Mouse (Mus musculus) liver, embryonic 14.5 days (tissue): ENCODE data around the gene Yes1. TPM values are rescaled to one million over a fixed set of nuclear protein-coding genes. Genes with fewer than 3 reads are reported as not detected.

Experiments used
- ATAC-seq: fragments of 200-750 bp; cut with Nextera tagmentation; 2 replicates; pipeline ENCODE4 v1.8.0; 2017; ENCODE audit warnings: moderate number of reproducible peaks, mild to moderate bottlenecking, moderate library complexity; ENCODE audit not compliant: insufficient read depth
- DNase-seq, 3 experiments: peaks; one replicate each; pipeline ENCODE4 v3.0.0-alpha.2; 2012 to 2013; ENCODE audit warnings: low read depth in 3 of 3, low spot score in 3 of 3
- H3K27ac ChIP-seq: fragments of 300-500 bp; sonication (generic); 2 replicates; pipeline ENCODE4 v1.5.1; 2014; ENCODE audit warnings: moderate library complexity, mild to moderate bottlenecking, control low read depth, inconsistent platforms
- H3K27me3 ChIP-seq: fragments of 300-500 bp; sonication (generic); 2 replicates; pipeline ENCODE4 v1.6.1; 2014; ENCODE audit warnings: mild to moderate bottlenecking, low read length, moderate library complexity; ENCODE audit not compliant: control insufficient read depth, insufficient read depth
- H3K36me3 ChIP-seq: fragments of 300-500 bp; sonication (generic); replicated peaks from 2 replicates; pipeline ENCODE4 v1.6.1; 2014; ENCODE audit warnings: low read depth; ENCODE audit not compliant: control insufficient read depth, insufficient read depth
- H3K4me1 ChIP-seq, 2 experiments: fragments of 200-500 bp in 1 of 2; fragments of 300-500 bp in 1 of 2; sonication (generic) in 1 of 2; replicated peaks; 2 replicates each; pipeline ENCODE4 v1.6.1; 2012 to 2014; ENCODE audit warnings: antibody characterized with exemption in 1 of 2, inconsistent platforms in 1 of 2, low read length in 1 of 2; ENCODE audit not compliant: control insufficient read depth in 2 of 2, insufficient read depth in 2 of 2
- H3K4me2 ChIP-seq: fragments of 300-500 bp; sonication (generic); 2 replicates; pipeline ENCODE4 v1.6.1; 2014; ENCODE audit warnings: low read depth, mild to moderate bottlenecking, control low read depth, moderate library complexity
- H3K4me3 ChIP-seq, 2 experiments: fragments of 200-500 bp in 1 of 2; fragments of 300-500 bp in 1 of 2; sonication (generic) in 1 of 2; 2 replicates each; pipeline ENCODE4 v1.5.1; 2012 to 2014; ENCODE audit warnings: low read depth in 2 of 2, low read length in 2 of 2, mild to moderate bottlenecking in 2 of 2, control low read depth in 1 of 2, inconsistent platforms in 1 of 2, moderate library complexity in 1 of 2; ENCODE audit not compliant: insufficient read depth in 1 of 2
- H3K9ac ChIP-seq: fragments of 300-500 bp; sonication (generic); replicated peaks from 2 replicates; pipeline ENCODE4 v1.6.1; 2014; ENCODE audit warnings: mild to moderate bottlenecking, control low read depth, moderate library complexity
- H3K9me3 ChIP-seq: fragments of 300-500 bp; sonication (generic); 2 replicates; pipeline ENCODE4 v1.6.1; 2016; ENCODE audit warnings: low read length, mixed read lengths; ENCODE audit not compliant: control insufficient read depth
- CTCF ChIP-seq: IDR thresholded peaks from 2 replicates; pipeline ENCODE4 v1.5.1; 2016; ENCODE audit warnings: antibody characterized with exemption, low read depth, control low read depth
- EP300 ChIP-seq: IDR thresholded peaks from 2 replicates; pipeline ENCODE4 v1.6.1; 2016; ENCODE audit warnings: antibody characterized with exemption, low read depth
- whole genome bisulfite sequencing: fragments of 180-500 bp; shearing (Covaris S2); extraction: QIAGEN DNeasy Blood & Tissue Kit; methylation state at CpG from one replicate; pipeline ENCODE4 v1.1.7; 2014; ENCODE audit not compliant: insufficient replicate concordance; 5-methylcytosine and 5-hydroxymethylcytosine counted together
- polyA plus RNA-seq, 2 experiments: library from polyadenylated mRNA; depleted of rRNA in 1 of 2; stranded (reverse) in 1 of 2; unstranded in 1 of 2; fragments of >200 nt; fragmentation: Nextera tagmentation in 1 of 2; extraction: Ambion mirVana in 1 of 2; gene quantifications; 2 replicates each; pipeline versions ENCODE4 v1.2.1 to v1.2.3; 2012 to 2014

The Yes1 gene
- polyA plus RNA-seq (2012; rRNA removed), result 1.0 and 1.6 TPM in 2 replicates
- 4.2 and 5.2 TPM in 2 replicates for polyA plus RNA-seq (2014; fragmentation: Nextera tagmentation; extraction: Ambion mirVana)

GRCm38 (mm10) chr5:32610801-32611340, at the start of gene Yes1:
Gene Yes1, plus strand, starts transcription at chr5:32611171.
- no peak for TF ChIP-seq CTCF
- no peak for TF ChIP-seq EP300
- WGBS, result under 1% methylated on average over 42 of the region's 69 CpGs
- Histone ChIP-seq H3K36me3 (no peaks in the 10 kb centered on the region), H3K9me3 (no peaks in the 10 kb centered on the region), H3K9ac (peak within 1 kb of the TSS; percentile 61), H3K4me3 (peak within 1 kb of the TSS; percentile 70 to 72), H3K4me2 (peak within 1 kb of the TSS; percentile 81), H3K4me1 (0 out of 4 replicates have a peak, but pooled peaks cover 0 to 2% of the 10 kb centered on the region in 2 experiments), H3K27ac (peak within 1 kb of the TSS; percentile 28), H3K27me3 (peaks cover 9% of the 10 kb centered on the region)
- ATAC-seq, result peak; percentile 88
- DNase-seq, result peak; percentile 50 to 58 (median 56)

DNA sequence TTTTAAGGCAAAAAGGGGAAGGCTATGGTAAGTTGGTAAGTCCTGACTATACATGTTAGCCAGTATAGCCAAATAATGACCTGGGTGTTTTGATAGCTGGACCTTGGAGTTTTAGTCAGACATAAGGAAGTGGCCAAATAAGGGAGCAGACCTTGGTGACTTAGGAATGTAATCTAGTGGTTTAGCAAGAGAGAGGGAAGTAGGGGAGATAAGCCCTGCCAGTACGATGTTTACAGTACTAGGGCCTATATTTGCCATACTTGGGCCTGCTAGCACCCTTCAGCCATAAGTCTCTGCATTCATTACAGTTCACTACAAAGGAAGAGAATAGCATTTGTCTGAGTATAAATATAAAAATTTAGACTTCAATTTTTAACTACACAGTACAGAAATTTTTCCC, 46.3 kb upstream of the Yes1 start:
- H3K9me3 ChIP-seq, result no peaks in the 10 kb centered on the region
- no peaks in the 10 kb centered on the region for H3K36me3 ChIP-seq
- ATAC-seq (no peak), DNase-seq (no peak)
- no peaks in the 10 kb centered on the region for H3K27me3 ChIP-seq
- no peak overlapping the region for H3K4me3 ChIP-seq
- no peak for TF ChIP-seq EP300
- no peak for TF ChIP-seq CTCF
- no peaks in the 10 kb centered on the region for H3K4me1 ChIP-seq
- no peak overlapping the region for H3K9ac ChIP-seq
- no peak overlapping the region for H3K27ac ChIP-seq
- H3K4me2 ChIP-seq, result no peak overlapping the region
- 0% methylated on average over 1 of the region's 1 CpGs for WGBS

DNA sequence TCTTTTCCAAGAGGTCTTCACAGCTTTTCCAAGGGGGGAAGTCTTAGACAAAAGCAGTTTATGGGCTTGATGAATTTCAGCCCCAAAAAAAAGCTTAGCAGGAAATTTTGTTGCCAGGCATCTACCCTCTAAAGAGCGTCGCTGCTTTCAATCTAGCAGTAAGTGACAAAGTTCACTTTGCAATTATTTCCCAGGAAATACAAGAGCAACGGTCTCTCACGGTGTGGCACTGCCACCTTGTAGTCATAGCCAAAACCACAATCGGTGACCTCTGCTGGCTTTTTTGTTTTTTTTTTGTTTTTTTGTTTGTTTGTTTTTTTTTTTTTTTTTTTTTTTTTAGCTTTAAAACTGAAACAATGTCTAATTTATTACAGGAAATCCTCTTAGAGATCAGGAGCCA, 39.2 kb upstream of the Yes1 start:
- Histone ChIP-seq H3K27ac (no peak overlapping the region), H3K9ac (no peak overlapping the region), H3K27me3 (no peaks in the 10 kb centered on the region), H3K4me2 (no peak overlapping the region), H3K4me3 (no peak overlapping the region), H3K4me1 (no peaks in the 10 kb centered on the region), H3K9me3 (no peaks in the 10 kb centered on the region), H3K36me3 (no peaks in the 10 kb centered on the region)
- DNase-seq (no peak), ATAC-seq (no peak)
- 35% methylated on average over 5 of the region's 5 CpGs for WGBS
- TF ChIP-seq EP300 (no peak), CTCF (no peak)

DNA sequence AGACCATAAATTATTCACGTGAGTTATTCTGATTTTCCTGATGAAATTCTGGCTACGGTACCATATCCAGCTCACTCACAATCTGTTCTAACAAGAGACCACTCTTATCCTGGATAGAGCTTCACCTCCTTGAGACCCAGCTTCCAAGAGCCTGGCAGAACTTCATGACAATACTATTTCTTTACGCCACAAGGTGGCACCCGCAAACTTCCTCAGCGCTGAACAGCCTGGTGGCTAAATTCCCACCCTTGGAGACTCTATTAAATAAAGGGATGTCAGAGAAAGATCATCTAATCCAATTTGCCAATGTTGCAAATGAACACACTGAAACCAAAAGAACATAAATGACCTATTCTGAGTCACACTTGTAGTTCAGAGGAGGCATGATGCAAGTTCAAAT, 22.8 kb upstream of the Yes1 start:
- Histone ChIP-seq H3K9ac (no peak overlapping the region), H3K4me3 (no peak overlapping the region), H3K27ac (no peak overlapping the region), H3K4me2 (no peak overlapping the region), H3K9me3 (no peaks in the 10 kb centered on the region), H3K27me3 (no peaks in the 10 kb centered on the region), H3K36me3 (no peaks in the 10 kb centered on the region), H3K4me1 (no peaks in the 10 kb centered on the region)
- WGBS, result 14% methylated on average over 5 of the region's 5 CpGs
- DNase-seq (peak in 1 of 3 experiments; percentile 2), ATAC-seq (no peak)
- TF ChIP-seq EP300, result no peak
- TF ChIP-seq CTCF, result peak; percentile 54

DNA sequence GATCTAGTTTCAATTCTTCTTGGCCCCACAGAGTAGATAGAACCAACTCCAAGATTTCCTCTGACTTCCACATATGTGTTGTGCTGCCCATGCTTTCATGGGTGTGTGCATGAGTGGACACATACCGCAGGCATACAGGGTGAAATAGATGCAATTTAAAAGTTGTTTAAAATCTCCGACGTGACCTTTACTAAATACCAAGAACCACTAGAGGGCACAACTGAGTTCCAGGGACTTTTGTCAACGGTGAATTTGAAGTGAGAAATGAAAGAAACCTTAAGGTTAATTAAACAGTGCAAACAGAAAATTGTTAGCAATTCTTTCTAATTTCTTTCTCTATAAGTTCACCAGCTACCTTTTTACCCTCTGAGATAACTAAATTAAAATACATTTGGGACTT, 17.2 kb upstream of the Yes1 start:
- TF ChIP-seq EP300 (no peak), CTCF (peak; percentile 49)
- H3K4me1 ChIP-seq, result no peaks in the 10 kb centered on the region
- H3K4me3 ChIP-seq, result no peak overlapping the region
- WGBS, result 13% methylated on average over 4 of the region's 4 CpGs
- no peak overlapping the region for H3K9ac ChIP-seq
- H3K4me2 ChIP-seq, result no peak overlapping the region
- H3K27me3 ChIP-seq, result no peaks in the 10 kb centered on the region
- ATAC-seq (no peak), DNase-seq (peak in 1 of 3 experiments; percentile 11)
- H3K36me3 ChIP-seq, result no peaks in the 10 kb centered on the region
- H3K27ac ChIP-seq, result no peak overlapping the region
- H3K9me3 ChIP-seq, result no peaks in the 10 kb centered on the region
